Mouse (Mus musculus) brain, adult 2 months (tissue): Measurements from ENCODE around the gene 4930568D16Rik.

Experiments used
- DNase-seq: peaks from one replicate; pipeline ENCODE4 v3.0.0; 2011; ENCODE audit warnings: low read depth, low spot score

Gene 4930568D16Rik

DNA sequence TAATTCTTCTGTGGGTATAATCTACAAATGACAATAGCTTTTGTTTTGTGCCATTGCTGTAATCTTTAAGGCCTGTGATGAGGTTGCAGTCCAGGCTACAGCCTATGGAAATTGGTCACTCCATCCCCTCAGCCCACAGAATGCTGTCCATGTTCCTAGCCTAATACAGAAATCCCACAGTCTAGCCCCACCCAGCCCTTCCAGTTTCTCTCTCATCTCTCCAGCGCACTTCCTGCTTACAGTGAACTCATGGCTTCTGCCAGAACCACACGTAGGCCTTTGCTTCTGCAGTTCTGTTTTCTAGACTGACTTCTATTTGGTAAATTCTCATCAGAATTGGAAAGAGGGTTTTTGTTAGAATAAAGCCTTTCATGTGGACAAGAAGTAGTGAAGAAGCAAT lies 21.5 kb downstream of the 4930568D16Rik start:
- DNase-seq = no peak

DNA sequence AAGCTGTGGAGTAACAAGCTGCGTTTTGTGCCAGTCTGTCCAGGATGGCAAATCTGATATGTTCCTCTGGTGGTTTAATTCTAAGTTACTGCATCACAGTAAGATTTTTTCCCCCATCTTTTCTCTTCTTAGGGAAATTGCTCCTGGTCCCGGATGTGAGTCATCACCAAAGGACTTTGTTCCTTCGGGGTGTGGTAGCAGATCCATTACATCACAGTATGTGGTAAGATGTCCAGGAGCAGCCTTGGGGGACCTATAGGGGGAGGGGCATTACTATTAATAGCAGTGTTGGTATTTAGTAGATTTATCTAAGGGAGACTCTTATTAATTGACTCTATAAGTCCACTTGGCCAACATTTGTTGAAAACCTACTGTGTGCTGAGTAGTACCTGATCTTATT lies 24.9 kb downstream of the 4930568D16Rik start:
- no peak for DNase-seq

DNA sequence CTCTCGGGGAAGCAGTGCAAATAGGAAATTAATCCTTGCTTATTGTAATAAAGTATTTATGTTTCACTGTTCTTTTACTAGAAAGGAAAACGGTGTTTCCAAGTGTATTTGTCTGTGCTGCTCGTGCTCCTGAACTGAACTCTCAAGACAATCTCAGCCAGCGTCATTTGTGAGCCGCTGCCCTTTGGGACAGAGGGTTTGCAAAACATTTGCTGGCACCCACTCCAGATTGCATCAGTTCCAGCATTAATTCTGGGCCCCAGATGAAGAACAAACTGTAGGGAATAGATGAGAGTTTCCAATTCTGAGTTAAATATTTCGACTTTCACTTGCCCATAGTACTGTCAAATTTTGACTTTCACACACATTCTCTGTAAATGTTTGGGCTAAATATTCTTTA lies 28.8 kb downstream of the 4930568D16Rik start:
- no peak for DNase-seq

DNA sequence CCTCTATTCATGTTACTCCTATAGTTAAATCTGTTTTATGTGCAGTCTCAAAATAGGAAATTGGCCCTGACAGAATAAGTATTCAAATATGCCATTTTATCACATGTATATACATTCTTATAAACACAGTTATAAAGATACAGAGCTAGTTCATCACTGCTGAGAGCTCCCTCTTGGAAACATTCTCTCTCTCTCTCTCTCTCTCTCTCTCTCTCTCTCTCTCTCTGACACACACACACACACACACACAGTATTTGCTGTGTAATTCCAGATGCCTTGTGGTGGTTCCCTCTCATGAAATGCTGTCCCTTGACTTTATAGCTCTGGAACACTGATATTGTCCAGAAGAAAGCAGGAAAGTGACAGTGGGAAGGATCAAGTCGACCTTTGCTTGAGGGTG lies 29.5 kb downstream of the 4930568D16Rik start:
- DNase-seq = no peak

DNA sequence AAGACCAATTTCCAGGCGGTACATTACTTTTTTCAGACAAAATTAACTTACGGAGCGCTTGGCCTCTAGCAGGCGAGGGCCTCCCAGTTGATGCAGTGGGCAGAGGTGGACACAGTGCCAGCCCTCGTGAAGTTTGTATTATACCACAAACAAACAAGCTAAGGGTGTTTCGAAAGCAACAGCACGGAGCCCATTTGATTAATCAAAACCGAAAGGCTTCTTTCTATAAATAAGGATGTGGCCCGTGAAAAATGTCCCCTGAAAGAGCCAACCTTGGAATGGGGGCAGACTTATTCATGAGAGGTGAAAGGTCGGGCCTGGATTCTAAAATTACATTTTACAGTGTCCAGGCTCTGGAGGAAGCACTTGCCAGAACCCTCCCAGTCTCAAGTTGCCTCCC lies 30.1 kb downstream of the 4930568D16Rik start:
- DNase-seq = no peak

DNA sequence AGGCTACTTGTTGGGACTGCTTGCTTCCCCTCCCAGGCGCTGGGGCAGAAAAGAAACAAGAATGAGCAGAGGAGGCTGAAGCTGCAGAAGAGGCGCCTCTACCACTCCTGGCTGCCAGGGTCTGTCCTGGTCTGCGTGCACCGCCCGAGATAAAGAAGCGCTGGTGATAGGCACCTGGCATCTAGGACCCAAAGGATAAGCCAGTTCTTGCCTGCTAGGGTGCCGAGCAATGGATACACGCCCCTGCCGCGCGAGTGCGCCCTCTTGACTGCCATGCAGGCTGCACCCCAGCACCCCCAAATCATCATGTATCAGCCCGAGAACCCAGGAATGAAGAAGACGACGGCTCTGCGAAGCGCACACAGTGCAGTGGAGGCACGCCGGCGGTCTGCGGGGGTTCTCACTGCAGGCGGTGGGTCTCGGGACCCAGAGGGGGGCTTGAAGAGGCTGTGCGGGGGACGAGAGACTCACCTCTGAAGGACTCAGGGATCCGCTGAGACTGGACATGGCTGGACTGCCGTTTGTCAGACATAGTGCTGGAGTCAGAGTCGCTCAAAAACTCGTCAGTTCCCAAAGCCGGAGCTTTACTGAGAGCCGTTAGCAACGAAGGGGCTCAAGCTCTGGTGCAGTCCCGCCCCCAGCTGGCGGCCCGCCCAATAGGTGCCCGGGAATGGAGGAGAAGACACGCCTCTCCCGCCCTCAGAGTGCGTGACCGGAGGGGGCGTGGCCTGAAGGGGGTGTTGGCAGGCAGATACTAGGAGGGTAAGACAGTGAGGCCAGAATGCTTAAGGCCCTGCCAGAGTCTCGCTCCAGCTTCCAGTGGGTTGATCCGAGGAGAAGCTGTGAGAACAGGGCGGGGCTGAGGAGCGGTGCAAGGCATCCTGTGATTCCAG lies 30.9 kb downstream of the 4930568D16Rik start, which contains the start of gene Stom:
Stom (minus strand) TSS at position 589 of the 893 bp plus-strand sequence.
- peak; percentile 98 for DNase-seq

DNA sequence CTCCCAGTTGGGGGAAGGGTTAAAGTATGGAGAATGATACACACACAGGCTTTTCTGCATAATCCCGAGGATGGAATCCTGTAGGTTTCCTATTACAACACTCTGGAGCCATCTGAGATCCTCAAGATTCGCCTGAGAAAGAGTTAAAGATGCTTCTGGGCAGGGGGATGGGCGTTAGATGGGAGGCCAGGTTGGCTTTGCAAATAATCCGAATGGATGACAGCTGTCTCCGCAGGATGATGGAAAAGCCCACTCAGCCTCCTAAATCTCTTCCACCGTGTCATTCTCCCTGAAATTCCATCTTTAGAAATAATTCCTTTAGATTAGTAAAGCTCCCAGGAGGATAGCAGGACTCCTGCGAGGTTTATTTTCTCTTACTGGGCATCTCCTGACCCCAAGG lies 31.9 kb downstream of the 4930568D16Rik start:
- DNase-seq = peak; percentile 8

DNA sequence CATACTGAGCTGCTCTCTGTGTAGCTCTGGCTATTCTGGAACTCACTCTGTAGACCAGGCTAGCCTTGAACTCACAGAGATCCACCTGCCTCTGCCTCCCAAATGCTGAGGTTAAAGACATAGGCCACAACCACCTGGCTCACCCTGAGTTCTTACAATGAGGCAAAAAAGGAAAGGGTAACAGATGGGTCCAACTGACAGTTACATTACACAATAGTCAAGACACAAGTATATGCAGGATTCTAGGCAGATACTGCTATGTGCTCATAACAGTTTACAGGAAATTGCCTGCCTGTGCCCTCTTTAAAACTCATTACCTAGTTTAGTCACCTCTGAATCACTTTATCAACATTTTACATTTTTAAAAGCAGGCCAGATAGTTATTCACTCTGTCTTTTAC lies 33.9 kb downstream of the 4930568D16Rik start:
- DNase-seq = no peak

DNA sequence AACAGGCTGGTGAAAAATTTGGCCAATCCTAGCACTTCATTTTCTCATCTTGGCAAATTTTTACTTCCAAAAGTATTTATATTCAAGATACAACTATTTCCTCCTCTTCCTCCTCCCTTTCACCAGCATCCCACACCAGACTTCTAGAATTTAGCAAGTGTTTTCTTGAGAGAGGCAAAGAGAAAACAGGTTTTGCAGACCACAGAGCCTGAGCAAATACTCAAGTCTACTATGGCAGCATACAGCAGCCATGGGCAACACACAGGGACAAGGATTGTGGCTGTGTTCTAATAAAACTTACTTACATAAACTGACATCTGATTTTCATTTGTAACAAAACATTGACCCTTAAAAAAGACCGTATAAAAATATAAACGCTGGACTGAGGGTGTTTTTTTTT lies 36.3 kb downstream of the 4930568D16Rik start:
- DNase-seq = no peak

DNA sequence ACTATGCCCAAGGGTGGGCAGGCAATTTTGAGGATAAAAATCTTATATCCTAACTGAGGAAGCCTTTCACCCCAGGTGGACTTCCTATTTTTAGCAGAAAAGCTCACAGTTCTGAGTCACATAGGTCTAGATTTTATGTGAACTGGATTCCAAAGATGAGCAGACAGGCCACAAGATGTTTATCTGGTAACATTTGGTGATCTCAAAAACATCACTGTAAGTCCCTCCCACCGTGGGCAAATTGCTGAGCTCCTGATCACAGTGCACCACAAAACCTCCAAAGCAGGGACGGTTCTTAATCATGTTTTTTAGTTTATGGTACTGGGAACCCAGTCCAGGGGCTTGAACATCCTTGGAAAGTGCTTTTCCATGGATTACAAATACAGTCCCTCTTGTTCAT lies 38.5 kb downstream of the 4930568D16Rik start:
- DNase-seq = no peak

DNA sequence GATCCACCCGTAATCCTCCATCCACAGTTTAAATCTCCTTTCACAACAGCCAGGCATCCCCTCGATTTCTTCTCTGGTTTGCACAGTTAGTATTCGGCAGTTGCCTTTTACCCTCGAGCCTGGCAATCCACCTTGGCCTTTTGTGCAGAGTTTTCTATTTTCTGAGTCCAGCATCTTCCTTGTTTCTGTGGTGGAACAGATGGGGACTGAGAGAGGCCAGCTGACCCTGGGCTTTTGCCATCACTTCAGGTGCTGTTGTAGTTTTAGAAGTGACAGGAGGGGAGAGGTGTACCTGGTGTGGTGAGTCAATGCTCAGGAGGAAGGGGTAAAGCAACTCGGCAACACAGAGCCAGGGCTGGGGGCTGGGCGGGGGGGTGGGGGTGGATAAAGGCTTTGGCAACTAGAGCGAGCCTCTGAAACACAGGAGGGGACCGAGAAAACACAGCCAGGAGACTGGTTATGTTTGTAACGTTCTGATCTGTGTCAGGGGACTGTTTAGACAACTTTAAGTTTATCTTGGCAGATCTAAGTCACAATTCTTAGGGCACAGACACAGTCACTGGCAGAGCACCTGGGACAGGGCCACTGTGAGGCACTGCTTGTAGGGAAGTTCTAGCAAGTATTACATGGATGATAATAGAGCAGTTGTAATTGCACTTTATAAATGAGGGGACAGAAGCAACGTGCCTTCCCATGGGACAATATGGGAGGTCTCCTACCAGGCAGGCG lies 39.3 kb downstream of the 4930568D16Rik start:
- DNase-seq = peak; percentile 93

DNA sequence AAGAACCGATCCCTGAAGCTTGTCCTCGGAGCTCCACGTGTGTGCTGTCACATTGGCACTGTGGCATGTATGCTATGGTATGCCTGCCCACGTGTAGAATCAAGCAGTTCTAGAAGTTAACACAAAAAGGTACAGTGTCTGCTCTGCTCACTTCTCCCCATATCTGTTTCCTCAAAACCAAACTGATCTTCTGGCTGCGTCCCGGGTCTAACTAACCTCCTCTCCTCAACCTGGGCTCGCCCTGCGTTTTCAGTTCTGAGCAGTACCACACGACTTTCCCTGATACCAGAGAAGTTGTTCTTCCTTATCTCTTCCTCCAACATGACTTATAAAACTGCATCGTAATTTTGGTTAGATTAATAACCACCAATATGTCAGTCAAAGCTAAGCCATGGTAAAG lies 39.9 kb downstream of the 4930568D16Rik start:
- no peak for DNase-seq

DNA sequence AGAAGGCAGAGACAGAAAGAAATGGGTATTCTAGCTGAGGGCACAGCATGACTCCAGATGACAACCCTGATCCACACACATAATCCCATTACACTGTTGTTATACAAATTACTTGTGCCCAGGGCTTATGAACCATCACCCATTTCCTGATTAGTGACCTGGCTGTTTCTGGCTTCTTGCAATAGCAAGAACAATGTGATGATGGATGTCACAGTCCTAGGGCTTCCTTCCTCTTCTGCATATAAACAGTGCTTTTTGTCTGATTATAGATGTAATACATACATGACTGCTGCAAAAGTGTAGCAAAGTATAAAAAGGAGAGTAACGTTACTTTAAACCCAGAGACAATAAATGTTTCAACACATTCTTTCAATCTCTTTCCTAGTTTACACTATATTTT lies 40.6 kb downstream of the 4930568D16Rik start:
- no peak for DNase-seq

DNA sequence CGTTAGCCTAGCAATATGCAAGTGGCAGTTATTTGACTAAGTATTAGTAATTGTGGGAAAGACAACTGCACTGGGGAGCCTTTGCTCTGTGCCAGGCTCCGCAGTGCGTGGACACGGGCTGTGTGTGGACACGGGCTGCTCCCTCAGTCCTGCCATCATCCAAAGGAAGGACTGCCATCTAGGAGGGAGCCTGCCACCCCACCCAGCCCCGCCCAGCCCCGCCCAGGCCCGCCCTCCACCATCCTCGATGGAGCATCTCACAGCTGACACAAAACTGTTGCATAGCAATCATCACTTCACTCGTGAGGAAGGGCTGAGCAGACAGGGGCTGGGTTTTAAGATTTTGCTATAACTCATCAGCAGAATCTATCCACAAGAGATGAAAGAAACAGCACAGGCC lies 41.6 kb downstream of the 4930568D16Rik start:
- DNase-seq = no peak

DNA sequence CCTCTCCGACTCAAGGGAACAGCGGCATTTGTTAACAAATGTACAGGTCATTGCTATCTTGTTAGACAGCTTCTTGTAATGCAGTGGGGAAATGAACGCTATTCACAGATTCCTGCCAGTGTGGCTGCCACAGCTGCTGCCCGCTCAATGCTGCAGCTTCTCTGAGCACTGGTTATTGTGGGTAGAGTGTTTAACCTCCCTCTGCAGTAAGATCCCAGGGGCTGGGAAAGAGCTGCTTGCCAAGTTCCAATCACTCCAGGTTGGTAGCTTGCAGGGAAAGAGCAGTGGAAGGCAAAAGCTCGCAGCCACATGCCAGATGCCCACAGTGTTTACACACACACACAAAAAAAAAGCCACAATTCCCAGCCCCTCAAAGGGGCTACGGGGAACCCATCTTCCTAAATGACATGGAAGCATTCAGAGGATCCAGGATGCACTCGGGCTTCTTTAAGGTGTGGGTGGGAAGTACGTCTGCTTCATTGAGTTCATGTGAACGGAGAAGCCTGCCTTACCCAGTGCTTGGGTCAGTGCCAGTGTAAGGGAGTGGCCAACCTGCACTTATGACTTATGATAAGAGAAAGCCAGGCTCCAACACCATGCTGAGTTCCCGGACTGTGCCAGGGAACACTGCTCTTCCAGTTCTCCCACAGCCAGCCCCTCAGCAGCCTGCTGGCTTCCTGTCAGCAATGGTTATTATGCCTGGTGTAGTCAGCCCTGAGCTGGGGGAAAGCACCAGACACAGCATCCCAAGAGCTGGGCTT lies 44.9 kb downstream of the 4930568D16Rik start:
- peak; percentile 86 for DNase-seq

DNA sequence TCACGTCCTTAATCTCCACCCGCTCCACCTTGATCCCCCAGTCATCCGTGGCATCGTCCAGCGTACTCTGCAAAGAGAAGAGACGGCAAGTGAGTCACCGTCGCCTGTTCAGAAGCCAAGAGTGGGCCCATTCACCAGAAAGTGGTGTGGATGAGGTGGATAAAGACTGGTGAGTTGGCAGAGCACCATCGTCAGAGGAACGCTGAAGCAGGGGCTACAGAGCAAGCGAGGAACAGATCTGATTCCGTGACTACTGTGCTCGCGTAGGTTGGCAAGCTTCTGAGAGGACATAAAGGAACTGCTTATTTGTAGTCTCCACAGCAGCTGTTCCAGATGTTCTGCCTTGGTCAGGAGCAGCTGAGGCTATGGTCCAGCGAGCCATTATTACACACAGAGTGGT lies 47.1 kb downstream of the 4930568D16Rik start:
- DNase-seq = no peak

DNA sequence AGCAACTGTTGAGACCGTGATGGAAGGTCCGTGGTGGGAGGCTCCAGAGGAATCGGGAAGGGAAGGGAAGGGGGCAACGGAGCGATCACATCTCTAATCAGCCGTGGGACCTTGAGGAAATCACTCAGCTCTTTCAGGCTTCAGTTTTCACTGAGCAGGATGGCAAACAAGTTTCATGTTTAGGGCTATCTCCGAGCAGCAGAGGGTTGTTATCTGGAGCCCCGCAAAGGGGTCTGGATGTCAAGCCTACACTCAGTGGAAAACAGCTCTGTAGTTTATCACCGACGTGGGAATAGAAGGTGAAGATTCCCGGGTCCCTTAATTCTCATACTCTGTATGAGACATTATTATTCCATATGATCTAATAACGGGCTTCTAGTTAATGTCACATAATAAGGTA lies 49.1 kb downstream of the 4930568D16Rik start:
- DNase-seq = no peak

DNA sequence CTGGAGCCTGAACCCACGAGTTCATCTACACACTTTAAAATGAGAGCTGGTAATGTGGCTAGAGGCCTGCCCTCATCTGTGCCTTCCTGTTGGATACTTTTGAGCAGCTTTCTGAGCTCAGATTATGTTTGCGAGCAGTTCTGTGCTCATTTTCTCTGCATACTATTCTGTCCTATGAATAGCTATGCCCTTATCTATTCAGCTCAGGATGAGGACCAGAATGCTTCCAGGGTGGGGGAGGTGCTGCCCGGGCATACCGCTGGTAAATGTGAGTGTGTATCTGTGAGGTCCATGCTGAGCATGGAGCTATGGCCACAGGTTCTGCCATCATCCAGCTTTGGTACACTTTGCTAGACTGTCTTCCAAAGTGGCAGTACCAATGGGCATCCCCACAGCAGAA lies 49.9 kb downstream of the 4930568D16Rik start:
- DNase-seq = no peak

DNA sequence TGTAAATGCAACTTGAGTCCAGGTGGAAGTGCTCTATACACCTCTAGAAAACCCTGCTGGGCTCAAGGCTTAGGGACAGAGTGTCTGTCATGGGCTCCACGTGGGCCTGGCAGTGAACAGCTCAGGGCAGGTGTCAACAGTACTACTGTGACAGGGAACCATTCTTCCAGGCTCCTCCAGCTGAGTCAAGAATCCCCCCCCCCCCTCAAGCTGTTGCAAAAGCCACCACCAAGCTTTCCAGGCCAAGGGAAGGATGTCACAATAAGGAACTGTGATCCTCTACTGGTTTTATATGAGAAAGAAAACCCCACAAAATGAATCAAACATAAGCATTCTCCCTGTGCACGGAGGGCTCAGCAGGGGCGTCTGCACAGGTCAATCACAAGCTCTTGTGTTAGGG lies 53.2 kb downstream of the 4930568D16Rik start:
- DNase-seq = no peak

DNA sequence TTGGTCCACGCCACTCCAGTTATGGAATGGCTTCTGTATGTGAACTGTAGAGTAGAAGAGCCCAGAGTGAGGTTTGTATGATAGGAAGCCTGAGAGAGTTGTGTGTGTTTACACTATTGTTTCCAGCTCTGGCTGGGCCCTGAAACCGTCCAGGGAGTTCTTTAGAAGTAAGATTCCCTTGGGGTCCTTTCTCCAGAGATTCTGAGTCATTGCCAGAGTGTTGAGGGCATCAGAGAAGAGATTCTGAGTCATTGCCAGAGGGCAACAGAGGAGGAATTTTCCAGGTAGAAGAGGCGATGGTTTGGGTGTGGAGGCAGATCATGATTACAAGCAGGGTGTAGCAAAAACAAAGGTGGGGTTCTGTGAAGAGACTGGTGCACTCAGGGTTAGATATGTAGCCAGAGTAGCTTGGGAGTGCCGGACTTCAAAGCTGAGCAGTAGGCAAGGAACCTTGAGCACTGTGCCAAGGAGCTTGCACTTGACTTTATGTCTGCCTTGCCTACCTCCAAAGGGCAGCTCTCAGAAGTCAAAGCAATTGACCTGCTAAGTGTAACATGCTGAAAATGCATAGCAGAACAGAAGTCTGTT lies 57.5 kb downstream of the 4930568D16Rik start:
- DNase-seq = no peak

DNA sequence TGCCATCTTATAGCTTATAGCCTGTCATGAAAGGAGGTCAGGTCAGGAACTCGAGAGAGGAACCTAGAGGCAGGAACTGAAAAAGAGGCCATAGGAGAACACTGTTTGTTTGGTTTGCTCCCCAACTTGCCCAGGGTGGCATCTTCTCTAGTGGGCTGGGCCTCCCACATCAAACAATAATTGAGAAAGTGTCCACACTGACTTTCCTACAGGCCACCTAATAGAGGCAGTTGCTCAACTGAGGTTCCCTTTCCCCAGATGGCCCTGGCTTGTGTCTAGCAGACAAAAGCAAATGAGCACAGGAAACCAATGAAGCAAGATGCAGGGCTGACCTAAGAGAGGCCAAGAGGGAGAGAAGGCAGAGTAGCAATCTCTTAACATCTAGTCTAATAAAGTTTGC lies 59.4 kb downstream of the 4930568D16Rik start:
- no peak for DNase-seq
